Mouse (Mus musculus) E14TG2a.4 (cell line): ENCODE results near the gene Dmpk.

ENCODE experiments used
- CTCF ChIP-seq: conservative IDR thresholded peaks from 2 replicates; pipeline ENCODE4 v1.5.1; 2014; ENCODE audit warnings: low read length
- NANOG ChIP-seq: IDR thresholded peaks from 2 replicates; pipeline ENCODE4 v1.6.1; 2014; ENCODE audit warnings: borderline replicate concordance, low read length, mixed read lengths
- POU5F1 ChIP-seq: IDR thresholded peaks from 2 replicates; pipeline ENCODE4 v1.6.1; 2014; ENCODE audit warnings: low read length, borderline replicate concordance

DNA sequence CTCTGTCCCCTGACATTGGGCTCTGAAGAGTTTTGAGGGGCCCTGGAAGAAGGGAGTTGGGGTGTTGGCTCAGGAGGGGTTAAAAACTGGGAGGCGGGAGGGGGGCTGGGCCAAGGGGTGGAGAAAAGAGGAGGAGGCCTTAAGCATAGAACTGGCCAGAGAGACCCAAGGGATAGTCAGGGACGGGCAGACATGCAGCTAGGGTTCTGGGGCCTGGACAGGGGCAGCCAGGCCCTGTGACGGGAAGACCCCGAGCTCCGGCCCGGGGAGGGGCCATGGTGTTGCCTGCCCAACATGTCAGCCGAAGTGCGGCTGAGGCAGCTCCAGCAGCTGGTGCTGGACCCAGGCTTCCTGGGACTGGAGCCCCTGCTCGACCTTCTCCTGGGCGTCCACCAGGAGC, at the start of gene Dmpk:
- TF ChIP-seq CTCF: no peak
- TF ChIP-seq NANOG: no peak
- TF ChIP-seq POU5F1: no peak
